Mouse (Mus musculus): Measurements from ENCODE around the gene 4930404N11Rik. TPM values are rescaled to one million over a fixed set of nuclear protein-coding genes. Genes with fewer than 3 reads are reported as not detected.

Gene 4930404N11Rik
- polyA plus RNA-seq, 1 experiment from 2014 or later: 0.86 TPM

DNA sequence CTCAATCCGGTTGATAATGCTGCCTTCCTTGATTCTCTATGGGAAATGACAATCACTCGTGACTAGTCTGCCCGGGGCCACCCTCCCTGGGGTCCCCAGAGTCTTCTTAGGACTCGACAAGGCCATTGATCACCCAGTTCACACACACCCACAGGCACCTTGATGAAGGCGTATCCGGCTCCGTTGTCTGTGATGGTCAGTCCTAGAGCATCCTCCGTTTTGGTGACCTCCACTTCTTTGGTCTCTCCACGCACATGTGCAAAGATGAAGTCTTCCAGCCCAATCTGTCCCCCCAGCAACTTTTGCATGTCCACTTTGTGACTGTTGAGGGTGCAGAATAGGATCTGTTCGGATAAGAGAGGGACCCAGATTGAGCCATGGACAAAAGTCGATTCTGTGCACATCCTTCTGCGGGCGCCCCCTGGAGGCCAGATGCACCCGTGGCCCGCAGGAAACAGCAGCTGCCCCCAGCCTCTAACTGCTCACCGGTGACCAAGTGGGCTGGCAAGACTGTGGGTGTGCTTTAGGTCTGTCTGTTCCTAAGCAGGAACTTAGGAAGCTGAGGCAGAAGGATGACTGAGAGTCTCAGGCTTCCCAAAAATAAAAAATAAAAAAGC is 24.2 kb downstream of the 4930404N11Rik start:
- Histone ChIP-seq H3K9me3 (ENCODE audit: control insufficient read depth, low read length) (no peaks in the 10 kb centered on the region), H3K27me3 (replicated peaks; ENCODE audit: control insufficient read depth, insufficient read depth, low read length) (peaks cover 35% of the 10 kb centered on the region), H3K36me3 (ENCODE audit: control insufficient read depth, insufficient read depth) (no peaks in the 10 kb centered on the region), H3K4me3 (replicated peaks; ENCODE audit: low read length) (no peak overlapping the region), H3K4me2 (ENCODE audit: low read length) (no peak overlapping the region), H3K27ac (ENCODE audit: low read length) (no peak overlapping the region), H3K9ac (replicated peaks; ENCODE audit: low read depth, low read length) (no peak overlapping the region), H3K4me1 (replicated peaks; ENCODE audit: control insufficient read depth, insufficient read depth, low read length) (peaks cover 7% of the 10 kb centered on the region)
- 32% methylated on average over 16 of the region's 16 CpGs for WGBS
- no peak for ATAC-seq

DNA sequence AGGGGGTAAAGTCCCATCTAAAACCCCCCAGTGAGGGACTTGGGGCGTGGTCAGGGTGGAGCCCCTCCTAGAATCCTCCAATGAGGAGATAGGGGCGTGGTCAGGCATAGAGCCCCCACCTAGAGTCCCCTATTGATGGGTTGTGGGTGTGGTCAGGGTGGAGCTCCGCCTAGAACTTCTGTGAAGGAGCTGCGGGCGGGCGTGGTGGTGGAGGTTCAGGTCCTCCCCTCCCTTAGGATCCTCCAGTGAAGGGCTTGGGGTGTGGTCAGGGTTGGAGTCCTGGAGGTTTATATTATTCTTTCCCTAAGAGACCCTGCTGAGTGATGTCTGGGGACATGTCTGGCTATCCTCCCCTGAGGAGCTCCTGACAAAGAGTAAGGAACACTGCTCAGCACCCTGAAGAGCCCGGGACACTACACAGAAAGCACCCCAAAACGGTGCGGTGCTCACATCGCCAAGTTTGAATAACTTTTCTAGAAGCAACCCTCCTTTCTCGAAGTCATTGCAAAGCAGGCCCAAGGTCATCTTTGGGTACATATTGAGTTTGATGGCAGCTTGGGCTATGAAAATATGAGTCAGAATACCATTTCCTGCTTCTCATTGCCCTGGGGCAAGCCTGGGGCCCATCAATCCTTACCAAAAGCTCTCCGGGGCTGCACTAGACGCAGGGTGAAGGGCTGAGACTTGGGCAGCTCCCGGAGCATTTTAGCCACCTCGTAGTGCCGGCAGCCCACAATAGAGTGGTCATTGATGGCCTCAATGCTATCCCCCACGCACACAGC is 24.9 kb downstream of the 4930404N11Rik start:
- H3K9me3 ChIP-seq (ENCODE audit: control insufficient read depth, low read length): no peaks in the 10 kb centered on the region
- 41% methylated on average over 17 of the region's 17 CpGs for WGBS
- H3K36me3 ChIP-seq (ENCODE audit: control insufficient read depth, insufficient read depth): no peaks in the 10 kb centered on the region
- H3K4me2 ChIP-seq (ENCODE audit: low read length): no peak overlapping the region
- H3K9ac ChIP-seq (replicated peaks; ENCODE audit: low read depth, low read length): no peak overlapping the region
- H3K27ac ChIP-seq (ENCODE audit: low read length): no peak overlapping the region
- no peak for ATAC-seq
- peaks cover 35% of the 10 kb centered on the region for H3K27me3 ChIP-seq (replicated peaks; ENCODE audit: control insufficient read depth, insufficient read depth, low read length)
- peaks cover 6% of the 10 kb centered on the region for H3K4me1 ChIP-seq (replicated peaks; ENCODE audit: control insufficient read depth, insufficient read depth, low read length)
- no peak overlapping the region for H3K4me3 ChIP-seq (replicated peaks; ENCODE audit: low read length)

DNA sequence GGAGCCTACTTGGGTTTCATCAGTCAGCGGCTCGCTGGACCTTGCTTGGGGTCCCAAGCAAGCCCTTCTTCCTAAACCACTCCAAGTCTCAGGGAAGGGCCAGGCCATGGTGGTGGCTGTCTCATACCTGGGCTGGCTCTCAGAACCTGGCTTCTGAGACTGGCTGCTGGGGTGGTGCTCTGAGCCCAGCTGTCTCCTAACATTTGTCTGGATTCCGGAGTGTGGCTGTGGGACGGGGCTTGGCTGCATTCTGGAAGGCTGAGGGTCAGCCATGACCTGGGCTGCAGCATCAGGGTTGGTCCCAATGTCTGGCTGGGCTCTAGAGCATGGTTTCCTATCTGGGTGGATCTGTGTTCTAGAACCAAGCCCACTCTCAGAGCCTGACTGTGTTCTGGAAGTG is 29.1 kb downstream of the 4930404N11Rik start:
- peaks cover 2% of the 10 kb centered on the region; the same call in 1 of the 2 replicates for H3K4me1 ChIP-seq (replicated peaks; ENCODE audit: control insufficient read depth, insufficient read depth, low read length)
- H3K27ac ChIP-seq (ENCODE audit: low read length): no peak overlapping the region
- no peak overlapping the region for H3K4me2 ChIP-seq (ENCODE audit: low read length)
- no peak for ATAC-seq
- no peak overlapping the region for H3K9ac ChIP-seq (replicated peaks; ENCODE audit: low read depth, low read length)
- no peak overlapping the region for H3K4me3 ChIP-seq (replicated peaks; ENCODE audit: low read length)
- H3K9me3 ChIP-seq (ENCODE audit: control insufficient read depth, low read length): no peaks in the 10 kb centered on the region
- WGBS: 96% methylated on average over 4 of the region's 4 CpGs
- H3K36me3 ChIP-seq (ENCODE audit: control insufficient read depth, insufficient read depth): no peaks in the 10 kb centered on the region
- H3K27me3 ChIP-seq (replicated peaks; ENCODE audit: control insufficient read depth, insufficient read depth, low read length): peaks cover 13% of the 10 kb centered on the region

DNA sequence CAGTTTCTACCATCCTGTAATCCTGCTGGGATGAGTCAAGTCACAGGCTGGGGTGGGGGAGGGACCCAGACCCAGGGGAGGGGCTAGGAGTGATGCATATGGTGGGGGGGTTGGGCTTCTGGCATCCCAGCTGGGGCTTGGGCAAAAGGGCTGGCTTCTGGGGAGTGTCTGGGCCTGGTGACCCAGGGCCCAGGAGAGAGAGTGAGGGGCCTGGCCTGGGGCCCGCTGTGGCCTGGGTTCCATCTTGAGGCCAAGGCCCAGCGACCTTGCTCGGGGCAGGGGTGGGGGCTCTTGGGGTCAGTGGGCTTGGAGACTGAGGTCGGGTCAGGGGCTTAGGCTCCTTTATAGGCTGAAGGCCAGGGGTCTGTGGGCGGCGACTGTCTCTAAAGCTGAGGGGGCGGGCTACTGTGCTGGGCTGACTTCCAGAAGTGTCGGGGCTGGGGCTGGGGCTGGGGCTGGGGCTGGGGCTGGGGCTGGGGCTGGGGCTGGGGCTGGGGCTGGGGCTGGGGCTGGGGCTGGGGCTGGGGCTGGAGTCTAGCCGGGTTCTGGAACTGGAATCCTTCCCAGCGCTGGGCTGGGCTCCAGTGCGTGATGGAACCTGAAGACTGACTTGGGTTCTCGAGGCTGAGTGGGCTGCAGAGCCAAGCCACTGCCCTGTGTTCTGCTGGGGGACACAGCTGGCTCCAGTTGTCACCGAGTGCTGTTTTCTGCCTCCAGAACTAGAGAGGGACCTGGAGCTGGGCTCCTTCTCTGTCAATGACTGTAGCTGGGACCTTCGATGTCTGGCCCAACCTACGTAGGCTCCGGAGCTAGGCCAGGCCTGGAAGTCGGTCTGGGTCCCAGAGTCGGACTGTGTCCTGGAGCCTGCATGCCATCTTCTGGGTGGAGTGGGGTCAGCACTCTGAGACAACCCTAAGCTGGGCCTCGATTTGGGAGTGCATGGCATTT is 29.9 kb downstream of the 4930404N11Rik start:
- 41% methylated on average over 17 of the region's 19 CpGs for WGBS
- Histone ChIP-seq H3K4me2 (ENCODE audit: low read length) (no peak overlapping the region), H3K27ac (ENCODE audit: low read length) (no peak overlapping the region), H3K36me3 (ENCODE audit: control insufficient read depth, insufficient read depth) (no peaks in the 10 kb centered on the region), H3K27me3 (replicated peaks; ENCODE audit: control insufficient read depth, insufficient read depth, low read length) (peaks cover 10% of the 10 kb centered on the region), H3K9ac (replicated peaks; ENCODE audit: low read depth, low read length) (no peak overlapping the region), H3K9me3 (ENCODE audit: control insufficient read depth, low read length) (no peaks in the 10 kb centered on the region), H3K4me3 (replicated peaks; ENCODE audit: low read length) (no peak overlapping the region), H3K4me1 (replicated peaks; ENCODE audit: control insufficient read depth, insufficient read depth, low read length) (peaks cover 2% of the 10 kb centered on the region; the same call in 1 of the 2 replicates)
- no peak for ATAC-seq

DNA sequence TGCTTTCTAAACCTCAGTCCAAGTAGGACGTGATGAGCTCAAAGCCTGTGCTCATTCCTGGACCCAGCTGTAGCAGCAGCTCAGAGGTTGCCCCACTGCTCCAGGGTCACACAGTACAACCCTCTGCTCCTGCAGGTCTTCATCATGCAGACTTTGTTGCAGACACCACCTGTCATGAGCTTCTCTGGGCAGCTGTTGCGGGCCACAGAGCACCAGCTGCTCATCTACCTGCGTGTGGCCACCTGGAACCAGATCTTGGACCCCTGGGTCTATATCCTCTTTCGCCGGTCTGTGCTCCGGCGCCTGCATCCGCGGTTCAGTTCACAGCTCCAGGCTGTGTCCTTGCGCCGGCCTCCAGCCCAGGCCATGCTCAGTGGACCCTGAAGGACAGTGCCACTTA is 31.3 kb downstream of the 4930404N11Rik start:
- H3K9ac ChIP-seq (replicated peaks; ENCODE audit: low read depth, low read length): no peak overlapping the region
- H3K9me3 ChIP-seq (ENCODE audit: control insufficient read depth, low read length): no peaks in the 10 kb centered on the region
- H3K36me3 ChIP-seq (ENCODE audit: control insufficient read depth, insufficient read depth): no peaks in the 10 kb centered on the region
- WGBS: 67% methylated on average over 11 of the region's 11 CpGs
- no peak overlapping the region for H3K4me3 ChIP-seq (replicated peaks; ENCODE audit: low read length)
- peaks cover 10% of the 10 kb centered on the region for H3K27me3 ChIP-seq (replicated peaks; ENCODE audit: control insufficient read depth, insufficient read depth, low read length)
- no peak for ATAC-seq
- no peak overlapping the region for H3K4me2 ChIP-seq (ENCODE audit: low read length)
- H3K27ac ChIP-seq (ENCODE audit: low read length): no peak overlapping the region
- H3K4me1 ChIP-seq (replicated peaks; ENCODE audit: control insufficient read depth, insufficient read depth, low read length): peaks cover 2% of the 10 kb centered on the region; the same call in 1 of the 2 replicates

DNA sequence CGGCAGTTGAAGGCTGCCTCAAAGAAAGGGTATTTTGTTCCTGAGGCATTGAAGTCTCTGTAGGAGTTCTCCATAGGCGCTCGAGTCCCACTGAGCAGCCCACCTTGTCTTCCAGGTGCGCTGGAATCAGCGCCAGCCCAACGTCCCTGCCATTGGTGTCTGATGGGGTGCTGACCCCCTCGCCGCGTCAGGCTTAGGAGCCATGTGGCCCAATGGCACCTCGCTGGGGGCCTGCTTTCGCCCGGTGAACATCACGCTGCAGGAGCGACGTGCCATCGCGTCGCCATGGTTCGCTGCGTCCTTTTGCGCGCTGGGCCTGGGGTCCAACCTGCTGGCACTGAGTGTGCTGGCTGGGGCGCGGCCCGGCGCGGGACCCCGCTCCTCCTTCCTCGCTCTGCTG is 33.3 kb downstream of the 4930404N11Rik start:
- Histone ChIP-seq H3K4me3 (replicated peaks; ENCODE audit: low read length) (no peak overlapping the region), H3K4me2 (ENCODE audit: low read length) (no peak overlapping the region), H3K27me3 (replicated peaks; ENCODE audit: control insufficient read depth, insufficient read depth, low read length) (peaks cover 10% of the 10 kb centered on the region), H3K27ac (ENCODE audit: low read length) (no peak overlapping the region), H3K36me3 (ENCODE audit: control insufficient read depth, insufficient read depth) (no peaks in the 10 kb centered on the region), H3K9ac (replicated peaks; ENCODE audit: low read depth, low read length) (no peak overlapping the region), H3K9me3 (ENCODE audit: control insufficient read depth, low read length) (no peaks in the 10 kb centered on the region), H3K4me1 (replicated peaks; ENCODE audit: control insufficient read depth, insufficient read depth, low read length) (peaks cover 2% of the 10 kb centered on the region; the same call in 1 of the 2 replicates)
- no peak for ATAC-seq
- WGBS: 20% methylated on average over 29 of the region's 29 CpGs

DNA sequence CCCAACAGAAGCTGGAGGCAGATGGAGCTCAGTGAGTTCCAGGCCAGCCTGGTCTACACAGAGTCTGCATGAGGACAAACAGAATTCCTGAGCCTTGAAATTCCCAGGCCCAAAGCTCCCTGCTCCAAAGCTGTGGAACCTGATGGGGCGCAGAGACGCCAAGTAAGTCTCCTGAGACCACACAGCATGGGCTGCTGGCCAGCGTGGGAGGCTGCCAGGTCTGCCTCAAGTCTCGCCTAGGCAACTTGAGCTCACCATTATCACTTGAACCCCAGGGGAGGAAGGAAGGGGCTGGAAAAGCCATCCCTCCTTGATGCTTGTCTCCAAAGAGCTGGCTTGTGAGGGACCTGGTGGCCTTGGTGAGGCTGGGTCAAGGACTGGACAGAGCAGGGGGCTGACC is 35.6 kb downstream of the 4930404N11Rik start:
- Histone ChIP-seq H3K4me1 (replicated peaks; ENCODE audit: control insufficient read depth, insufficient read depth, low read length) (no peaks in the 10 kb centered on the region), H3K9me3 (ENCODE audit: control insufficient read depth, low read length) (no peaks in the 10 kb centered on the region), H3K27me3 (replicated peaks; ENCODE audit: control insufficient read depth, insufficient read depth, low read length) (peaks cover 10% of the 10 kb centered on the region), H3K9ac (replicated peaks; ENCODE audit: low read depth, low read length) (no peak overlapping the region), H3K4me2 (ENCODE audit: low read length) (no peak overlapping the region), H3K36me3 (ENCODE audit: control insufficient read depth, insufficient read depth) (peaks cover 18% of the 10 kb centered on the region), H3K4me3 (replicated peaks; ENCODE audit: low read length) (no peak overlapping the region), H3K27ac (ENCODE audit: low read length) (no peak overlapping the region)
- no peak for ATAC-seq
- WGBS: 71% methylated on average over 4 of the region's 4 CpGs

DNA sequence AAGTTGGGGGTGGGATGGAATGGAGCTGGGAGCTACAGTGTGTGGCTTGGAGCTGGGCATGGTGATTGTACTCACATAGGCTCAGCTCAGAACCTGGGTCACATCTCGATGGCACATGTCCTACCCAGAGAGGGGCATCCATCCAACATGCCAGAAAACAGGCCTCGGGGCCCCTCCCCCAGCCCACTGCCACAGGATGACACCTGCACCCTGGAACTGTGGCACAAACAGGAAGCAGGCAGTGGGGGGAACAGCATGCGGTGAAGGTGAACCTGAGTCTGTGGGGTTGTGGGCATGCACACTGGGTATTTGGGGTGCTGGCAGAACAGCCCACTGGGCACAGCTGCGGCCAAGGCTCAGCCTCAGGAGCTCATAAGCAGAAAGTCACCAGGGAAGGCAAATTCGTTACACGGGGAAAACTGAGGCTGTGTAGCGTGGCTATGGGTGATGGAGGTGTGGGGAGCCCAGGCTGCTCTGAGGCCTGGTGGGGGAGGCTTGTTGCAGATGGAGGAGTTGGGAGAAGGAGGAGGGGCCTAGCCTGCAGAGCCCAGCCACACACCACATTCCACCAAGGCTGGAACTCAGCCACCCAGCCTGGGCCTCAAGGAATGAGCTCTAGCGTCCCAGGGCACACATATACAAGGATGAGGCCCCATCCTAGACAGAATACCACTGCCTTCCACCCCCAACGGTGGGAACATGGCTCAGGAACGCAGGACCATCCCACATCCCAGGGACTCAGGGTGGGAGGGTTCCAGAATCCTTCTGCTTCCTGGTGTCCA is 36.2 kb downstream of the 4930404N11Rik start:
- 0 out of 2 replicates have a peak, but pooled peaks have one; percentile 13 for ATAC-seq
- H3K9ac ChIP-seq (replicated peaks; ENCODE audit: low read depth, low read length): no peak overlapping the region

More for the DNA sequence above, 36.2 kb downstream of the 4930404N11Rik start:
- Histone ChIP-seq H3K4me1 (replicated peaks; ENCODE audit: control insufficient read depth, insufficient read depth, low read length) (no peaks in the 10 kb centered on the region), H3K27ac (ENCODE audit: low read length) (no peak overlapping the region), H3K36me3 (ENCODE audit: control insufficient read depth, insufficient read depth) (peaks cover 23% of the 10 kb centered on the region), H3K9me3 (ENCODE audit: control insufficient read depth, low read length) (no peaks in the 10 kb centered on the region), H3K4me3 (replicated peaks; ENCODE audit: low read length) (no peak overlapping the region), H3K4me2 (ENCODE audit: low read length) (no peak overlapping the region), H3K27me3 (replicated peaks; ENCODE audit: control insufficient read depth, insufficient read depth, low read length) (peaks cover 10% of the 10 kb centered on the region)
- WGBS: 75% methylated on average over 10 of the region's 10 CpGs

Data from forebrain, embryonic 16.5 days (tissue).